In the genomic region with DNA sequence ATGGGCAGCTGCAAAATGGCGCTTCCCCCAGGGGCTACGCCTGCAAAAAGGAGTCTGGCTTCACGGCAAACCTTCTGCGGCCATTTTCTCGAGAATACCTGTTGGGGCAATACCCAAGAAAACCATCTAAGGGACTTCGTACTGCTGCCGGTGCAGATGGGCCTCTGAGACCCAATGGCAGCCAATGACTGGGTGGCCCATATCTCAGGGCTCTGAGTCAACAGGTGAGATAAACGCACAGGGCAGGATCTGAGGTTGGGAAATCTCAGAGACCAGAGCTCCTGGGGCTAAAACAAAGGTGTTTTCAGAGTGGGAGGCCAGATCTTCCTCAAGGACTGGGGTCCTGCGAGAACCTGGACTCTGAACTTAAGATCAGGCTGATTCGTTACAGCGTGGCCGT, we compare ENCODE assay signal across 22 mouse cellular contexts. TPM values are rescaled to one million over a fixed set of nuclear protein-coding genes. Genes with fewer than 3 reads are reported as not detected.
"Had no signal": no experiment of that assay in that cellular context is flagged by ENCODE, and none has a peak within 500 bp of the region (broad histone marks: within the 10 kb centered on the region; RNA-seq: fewer than 3 reads in every experiment).

No protein-coding gene starts in this region.

- H3K27me3 ChIP-seq: liver, embryonic 15.5 days; midbrain, embryonic 15.5 days; neural tube, embryonic 12.5 days had no signal

- H3K4me2 ChIP-seq: liver, embryonic 11.5 days; liver, embryonic 15.5 days; midbrain, embryonic 15.5 days; neural tube, embryonic 12.5 days had no signal

- H3K9me3 ChIP-seq: limb, embryonic 10.5 days; liver, embryonic 15.5 days; midbrain, embryonic 10.5 days; midbrain, embryonic 15.5 days; neural tube, embryonic 12.5 days had no signal

- H3K9ac ChIP-seq: liver, embryonic 15.5 days; midbrain, embryonic 15.5 days; neural tube, embryonic 12.5 days had no signal

- H3K27ac ChIP-seq: left cerebral cortex, adult 2 months; limb, embryonic 10.5 days; liver, embryonic 15.5 days; midbrain, embryonic 10.5 days; midbrain, embryonic 15.5 days; neural tube, embryonic 12.5 days had no signal

- ATAC-seq: midbrain, embryonic 15.5 days had no signal

- H3K4me1 ChIP-seq: limb, embryonic 10.5 days; midbrain, embryonic 15.5 days; neural tube, embryonic 12.5 days had no signal

- H3K36me3 ChIP-seq: limb, embryonic 10.5 days; liver, embryonic 15.5 days; midbrain, embryonic 10.5 days; midbrain, embryonic 15.5 days; neural tube, embryonic 12.5 days had no signal

- DNase-seq: kidney, adult 18-20 months; kidney, postnatal 10 days; kidney, postnatal 4 days; lung, adult 2 months; lung, postnatal 10 days; lung, postnatal 4 days; right cerebral cortex, postnatal 4 days; thymus, adult 2 months; thymus, postnatal 25 days had no signal

- H3K4me3 ChIP-seq: left cerebral cortex, adult 2 months; limb, embryonic 10.5 days; liver, embryonic 15.5 days; midbrain, embryonic 10.5 days; midbrain, embryonic 15.5 days; neural tube, embryonic 12.5 days had no signal

RNA-seq across cellular contexts. Expression of gene Elf3, which starts 23.6 kb away (rescaled TPM):
- total RNA-seq: layer of hippocampus, adult 8-10 months; layer of hippocampus, postnatal 25 days; left cerebral cortex, adult 2 months; left cerebral cortex, postnatal 14 days; megakaryocyte, adult 5-6 weeks; monocyte, adult 5-6 weeks had no signal
- polyA plus RNA-seq: testis, adult 2 months had no signal
